Mouse (Mus musculus): Measurements from ENCODE around the gene Yod1. TPM values are rescaled to one million over a fixed set of nuclear protein-coding genes. Genes with fewer than 3 reads are reported as not detected.

The Yod1 gene
- 8.9 and 10.0 TPM in 2 replicates for polyA plus RNA-seq (2014; fragmentation: Nextera tagmentation; extraction: Ambion mirVana)

DNA sequence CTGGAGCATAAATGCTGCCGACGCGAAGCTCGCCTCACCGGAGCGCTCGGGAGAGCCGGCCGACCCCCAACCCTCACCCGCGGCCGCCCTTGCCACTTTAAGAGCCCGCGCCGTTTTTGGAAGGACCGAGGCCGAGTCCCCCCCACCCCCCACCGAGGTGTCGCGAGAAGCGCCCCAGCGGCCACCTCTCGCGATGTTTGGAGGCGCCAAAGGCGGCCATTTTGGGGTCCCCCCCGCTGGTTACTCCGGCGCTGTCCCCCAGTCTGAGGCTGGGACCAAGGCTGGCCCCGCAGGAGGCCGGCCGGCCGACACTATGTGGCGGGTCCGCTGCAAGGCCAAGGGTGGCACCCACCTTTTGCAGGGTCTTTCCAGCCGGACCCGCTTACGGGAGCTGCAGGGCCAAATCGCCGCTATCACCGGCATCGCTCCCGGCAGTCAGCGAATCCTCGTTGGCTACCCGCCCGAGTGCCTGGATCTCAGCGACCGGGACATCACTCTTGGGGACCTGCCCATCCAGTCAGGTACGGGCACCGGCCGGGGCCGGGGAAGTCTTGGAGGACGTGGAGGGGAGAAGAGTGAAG, at the start of gene Yod1:
TSS of gene Yod1 (plus strand) at position 37 of the 581 bp plus-strand sequence.
- ATAC-seq (peak; percentile 76), DNase-seq (ENCODE audit: low spot score) (peak; percentile 94)
- peak within 1 kb of the TSS; percentile 99 for H3K4me2 ChIP-seq (ENCODE audit: low read length)
- H3K9ac ChIP-seq (ENCODE audit: low read length): peak within 1 kb of the TSS; percentile 98
- WGBS: under 1% methylated on average over 54 of the region's 54 CpGs
- peak within 1 kb of the TSS; percentile 89 for H3K4me3 ChIP-seq (ENCODE audit: low read depth, low read length)
- no peaks in the 10 kb centered on the region for H3K27me3 ChIP-seq (replicated peaks; ENCODE audit: control insufficient read depth, insufficient read depth, low read length)
- peaks cover 9% of the 10 kb centered on the region for H3K4me1 ChIP-seq (ENCODE audit: control insufficient read depth, insufficient read depth, low read length)
- no peaks in the 10 kb centered on the region for H3K9me3 ChIP-seq (replicated peaks; ENCODE audit: control insufficient read depth, low read length)
- peak within 1 kb of the TSS; percentile 86 for H3K27ac ChIP-seq (ENCODE audit: low read depth, low read length)
- H3K36me3 ChIP-seq (ENCODE audit: control insufficient read depth, insufficient read depth, low read length): peaks cover 11% of the 10 kb centered on the region; the same call in 1 of the 2 replicates

DNA sequence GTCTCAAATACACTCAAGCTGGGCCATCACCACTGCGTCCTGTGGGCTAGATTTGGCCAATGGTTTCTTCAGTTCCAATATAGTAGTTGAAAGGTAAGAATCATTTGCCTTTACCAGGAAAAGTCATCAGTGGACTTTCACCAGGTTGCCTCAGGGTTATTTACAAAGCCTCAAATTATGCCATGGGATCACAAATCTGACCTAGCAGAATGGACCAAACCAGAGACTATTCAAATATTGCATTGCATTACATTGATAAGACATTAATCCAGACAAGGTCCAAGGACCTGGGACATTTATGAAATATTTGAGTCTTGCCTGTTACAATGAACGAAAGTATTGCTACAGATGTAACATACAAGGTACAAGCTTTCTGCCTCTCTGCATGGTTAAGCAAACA, 38.6 kb upstream of the Yod1 start:
- H3K9ac ChIP-seq (ENCODE audit: low read length): no peak overlapping the region
- DNase-seq (ENCODE audit: low spot score) (no peak), ATAC-seq (no peak)
- no peaks in the 10 kb centered on the region for H3K4me1 ChIP-seq (ENCODE audit: control insufficient read depth, insufficient read depth, low read length)
- H3K4me3 ChIP-seq (ENCODE audit: low read depth, low read length): no peak overlapping the region
- H3K4me2 ChIP-seq (ENCODE audit: low read length): no peak overlapping the region
- 84% methylated on average over 2 of the region's 2 CpGs for WGBS
- H3K27ac ChIP-seq (ENCODE audit: low read depth, low read length): no peak overlapping the region
- H3K9me3 ChIP-seq (replicated peaks; ENCODE audit: control insufficient read depth, low read length): no peaks in the 10 kb centered on the region
- no peaks in the 10 kb centered on the region for H3K36me3 ChIP-seq (ENCODE audit: control insufficient read depth, insufficient read depth, low read length)
- no peaks in the 10 kb centered on the region for H3K27me3 ChIP-seq (replicated peaks; ENCODE audit: control insufficient read depth, insufficient read depth, low read length)

DNA sequence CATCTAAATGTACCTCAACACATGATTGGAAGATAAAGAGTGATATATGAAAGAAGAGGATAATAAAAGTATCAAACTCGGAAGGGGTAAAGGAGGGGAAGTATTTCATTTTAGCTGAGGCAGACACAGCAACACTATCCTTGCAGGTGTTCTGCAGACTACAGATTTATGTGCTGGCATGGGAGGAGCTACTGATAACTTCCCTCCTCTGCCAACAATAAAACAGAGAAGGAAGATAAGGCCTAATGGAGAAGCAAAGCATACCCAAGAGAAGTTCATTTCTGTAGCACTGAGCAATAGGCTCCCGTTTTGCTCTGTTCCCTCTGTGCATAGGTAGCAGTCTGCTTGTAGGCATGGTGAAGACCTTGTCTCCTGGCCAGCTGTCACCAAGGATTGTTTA, 36.1 kb upstream of the Yod1 start:
- WGBS: 86% methylated on average over 2 of the region's 2 CpGs
- ATAC-seq: no peak
- H3K4me1 ChIP-seq (ENCODE audit: control insufficient read depth, insufficient read depth, low read length): no peaks in the 10 kb centered on the region
- no peak overlapping the region for H3K4me3 ChIP-seq (ENCODE audit: low read depth, low read length)
- H3K36me3 ChIP-seq (ENCODE audit: control insufficient read depth, insufficient read depth, low read length): no peaks in the 10 kb centered on the region
- H3K4me2 ChIP-seq (ENCODE audit: low read length): no peak overlapping the region
- no peaks in the 10 kb centered on the region for H3K9me3 ChIP-seq (replicated peaks; ENCODE audit: control insufficient read depth, low read length)
- H3K27me3 ChIP-seq (replicated peaks; ENCODE audit: control insufficient read depth, insufficient read depth, low read length): no peaks in the 10 kb centered on the region
- H3K27ac ChIP-seq (ENCODE audit: low read depth, low read length): no peak overlapping the region
- DNase-seq (ENCODE audit: low spot score): no peak
- no peak overlapping the region for H3K9ac ChIP-seq (ENCODE audit: low read length)

DNA sequence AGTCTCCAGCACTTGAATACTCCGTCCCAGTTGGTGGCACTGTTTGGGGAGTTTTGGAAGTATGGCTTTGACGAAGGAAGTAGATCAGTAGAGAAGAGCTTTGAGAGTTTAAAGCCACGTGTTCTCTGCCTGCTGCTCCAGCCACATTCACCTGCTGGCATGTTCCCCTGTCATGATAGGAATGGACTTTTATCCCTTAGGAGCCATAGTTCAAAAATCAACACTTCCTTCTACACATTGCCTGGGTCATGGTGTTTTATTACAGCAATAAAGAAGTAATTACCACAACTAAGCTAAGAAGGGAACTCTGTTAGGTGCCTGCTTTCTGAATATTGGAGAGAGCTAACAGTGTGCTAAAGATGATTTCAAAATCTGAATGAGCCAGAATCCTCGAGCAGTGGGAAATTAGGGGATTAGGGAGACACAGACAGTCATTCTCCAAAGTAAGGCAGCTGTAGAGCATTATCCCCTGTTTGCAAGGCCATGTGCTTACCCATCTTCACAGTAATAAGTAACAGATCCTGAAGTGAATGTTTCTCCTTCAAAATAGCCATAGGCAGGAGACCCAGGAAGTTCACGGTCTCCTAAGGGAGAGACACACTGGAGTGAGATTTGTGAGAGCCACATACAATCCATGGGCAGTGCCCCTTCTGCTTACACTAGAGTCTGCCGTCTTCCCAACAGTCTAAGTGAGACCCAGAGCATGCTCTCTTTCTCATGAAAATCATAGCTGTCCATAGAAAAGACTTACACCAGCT, 35.3 kb upstream of the Yod1 start:
- no peak overlapping the region for H3K27ac ChIP-seq (ENCODE audit: low read depth, low read length)

DNA sequence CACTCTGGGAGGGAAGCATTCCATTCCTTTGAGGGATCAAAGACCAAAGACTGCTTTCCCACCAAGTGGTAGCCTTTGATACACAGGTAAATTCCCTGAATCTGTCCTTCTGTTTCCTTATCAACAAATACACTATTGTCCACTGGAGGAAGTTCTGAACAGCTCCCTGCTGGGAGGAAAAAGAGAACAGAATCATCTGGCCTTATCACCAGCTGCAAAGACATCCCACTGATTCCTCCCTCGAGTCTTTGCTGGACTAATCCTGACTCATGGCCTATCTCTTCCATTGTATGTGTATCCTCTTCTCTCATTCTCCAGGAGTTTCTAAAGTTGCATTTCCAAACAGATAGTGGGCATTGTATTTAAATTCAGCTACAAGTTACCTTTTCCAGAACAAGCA, 33.2 kb upstream of the Yod1 start:
- 27% methylated on average over 1 of the region's 1 CpGs for WGBS
- Histone ChIP-seq H3K9ac (ENCODE audit: low read length) (no peak overlapping the region), H3K4me2 (ENCODE audit: low read length) (no peak overlapping the region), H3K36me3 (ENCODE audit: control insufficient read depth, insufficient read depth, low read length) (no peaks in the 10 kb centered on the region), H3K4me1 (ENCODE audit: control insufficient read depth, insufficient read depth, low read length) (no peaks in the 10 kb centered on the region), H3K27ac (ENCODE audit: low read depth, low read length) (no peak overlapping the region), H3K27me3 (replicated peaks; ENCODE audit: control insufficient read depth, insufficient read depth, low read length) (no peaks in the 10 kb centered on the region), H3K4me3 (ENCODE audit: low read depth, low read length) (no peak overlapping the region), H3K9me3 (replicated peaks; ENCODE audit: control insufficient read depth, low read length) (no peaks in the 10 kb centered on the region)
- ATAC-seq: no peak
- DNase-seq (ENCODE audit: low spot score): no peak

More for the DNA sequence above, 35.3 kb upstream of the Yod1 start:
- H3K27me3 ChIP-seq (replicated peaks; ENCODE audit: control insufficient read depth, insufficient read depth, low read length): no peaks in the 10 kb centered on the region
- no peaks in the 10 kb centered on the region for H3K4me1 ChIP-seq (ENCODE audit: control insufficient read depth, insufficient read depth, low read length)
- 75% methylated on average over 6 of the region's 6 CpGs for WGBS
- DNase-seq (ENCODE audit: low spot score) (no peak), ATAC-seq (no peak)
- H3K9me3 ChIP-seq (replicated peaks; ENCODE audit: control insufficient read depth, low read length): no peaks in the 10 kb centered on the region
- no peak overlapping the region for H3K9ac ChIP-seq (ENCODE audit: low read length)
- no peak overlapping the region for H3K4me3 ChIP-seq (ENCODE audit: low read depth, low read length)
- no peak overlapping the region for H3K4me2 ChIP-seq (ENCODE audit: low read length)
- H3K36me3 ChIP-seq (ENCODE audit: control insufficient read depth, insufficient read depth, low read length): no peaks in the 10 kb centered on the region

DNA sequence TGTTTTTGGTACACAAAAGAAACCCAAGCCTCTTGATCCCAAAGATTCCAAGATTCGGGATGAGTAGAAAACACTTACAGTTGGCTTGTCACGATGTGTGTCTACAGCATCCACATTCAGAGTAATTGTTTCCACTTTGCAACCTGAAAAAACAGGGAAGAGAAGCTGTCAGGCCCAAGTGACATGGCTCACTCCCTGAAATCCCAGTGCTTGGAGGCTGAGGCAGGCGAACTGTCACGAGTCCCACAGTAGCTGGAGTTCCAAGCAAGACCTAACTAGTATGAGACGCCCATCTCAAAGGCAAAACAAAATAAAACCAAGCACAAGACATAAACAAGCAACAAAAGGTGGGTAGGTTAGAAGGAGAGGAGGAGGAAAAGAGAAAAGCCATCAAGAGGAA, 18.5 kb upstream of the Yod1 start:
- Histone ChIP-seq H3K27me3 (replicated peaks; ENCODE audit: control insufficient read depth, insufficient read depth, low read length) (no peaks in the 10 kb centered on the region), H3K9ac (ENCODE audit: low read length) (no peak overlapping the region), H3K27ac (ENCODE audit: low read depth, low read length) (no peak overlapping the region), H3K4me1 (ENCODE audit: control insufficient read depth, insufficient read depth, low read length) (no peaks in the 10 kb centered on the region), H3K9me3 (replicated peaks; ENCODE audit: control insufficient read depth, low read length) (no peaks in the 10 kb centered on the region), H3K36me3 (ENCODE audit: control insufficient read depth, insufficient read depth, low read length) (peaks cover 66% of the 10 kb centered on the region), H3K4me2 (ENCODE audit: low read length) (no peak overlapping the region), H3K4me3 (ENCODE audit: low read depth, low read length) (no peak overlapping the region)
- DNase-seq (ENCODE audit: low spot score): no peak
- WGBS: 91% methylated on average over 5 of the region's 5 CpGs
- no peak for ATAC-seq

DNA sequence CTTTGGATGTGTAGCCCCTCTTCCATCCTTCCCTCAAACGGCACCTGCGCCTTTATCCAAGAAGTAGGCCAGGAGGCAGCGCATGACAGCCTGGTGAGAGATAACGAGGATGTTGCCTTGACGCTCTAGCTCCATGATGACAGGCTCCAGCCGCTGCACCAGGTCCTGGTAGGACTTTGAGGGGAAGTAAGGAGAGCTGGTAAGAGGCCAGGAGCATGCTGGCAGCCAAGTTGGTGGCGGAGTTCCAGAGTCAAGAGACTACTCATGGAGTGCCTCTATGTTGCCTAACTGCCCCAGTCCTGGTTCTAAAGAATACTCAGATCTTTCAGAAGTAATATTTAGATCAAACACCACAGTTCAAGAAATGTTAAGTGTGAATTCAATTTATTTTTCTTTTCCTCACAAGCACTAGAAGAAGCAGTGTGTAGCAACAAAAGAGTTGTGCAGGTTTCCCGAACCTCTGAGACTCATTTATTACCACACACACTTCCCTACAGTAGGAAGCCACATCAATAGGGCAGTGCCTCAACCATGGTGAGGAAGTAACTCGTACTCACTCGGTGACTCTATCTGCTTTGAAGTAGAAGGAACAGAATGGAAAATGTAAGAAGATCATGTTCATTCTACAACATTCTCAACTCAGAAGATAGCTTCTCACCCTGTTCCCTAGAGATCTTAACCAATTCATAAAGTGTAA, 17.0 kb upstream of the Yod1 start:
- WGBS: 87% methylated on average over 10 of the region's 10 CpGs
- no peak for ATAC-seq

DNA sequence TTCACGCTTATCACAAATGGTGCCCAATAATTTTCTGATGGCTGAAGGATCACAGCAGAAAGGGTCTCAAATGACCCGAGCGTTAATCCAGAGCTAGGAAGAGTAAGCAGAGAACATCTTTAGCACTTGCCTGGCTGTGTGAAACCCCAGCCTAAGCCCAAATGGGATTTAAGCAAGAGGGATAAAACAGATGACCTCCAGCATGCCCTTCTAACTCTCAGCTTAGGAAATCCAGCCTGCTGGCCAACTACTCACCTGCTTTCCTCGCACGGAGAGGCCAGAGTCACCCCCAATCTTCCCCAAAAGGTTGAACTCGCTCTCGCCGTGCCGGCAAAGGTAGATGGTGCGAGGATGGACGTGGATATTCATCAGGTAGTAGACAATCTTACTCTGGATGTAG, 15.2 kb upstream of the Yod1 start:
- H3K4me1 ChIP-seq (ENCODE audit: control insufficient read depth, insufficient read depth, low read length): no peaks in the 10 kb centered on the region
- ATAC-seq (no peak), DNase-seq (ENCODE audit: low spot score) (no peak)
- H3K9ac ChIP-seq (ENCODE audit: low read length): no peak overlapping the region
- H3K27ac ChIP-seq (ENCODE audit: low read depth, low read length): no peak overlapping the region
- H3K4me3 ChIP-seq (ENCODE audit: low read depth, low read length): no peak overlapping the region
- no peaks in the 10 kb centered on the region for H3K27me3 ChIP-seq (replicated peaks; ENCODE audit: control insufficient read depth, insufficient read depth, low read length)
- no peaks in the 10 kb centered on the region for H3K9me3 ChIP-seq (replicated peaks; ENCODE audit: control insufficient read depth, low read length)
- WGBS: 96% methylated on average over 11 of the region's 11 CpGs
- H3K36me3 ChIP-seq (ENCODE audit: control insufficient read depth, insufficient read depth, low read length): peaks cover 89% of the 10 kb centered on the region
- no peak overlapping the region for H3K4me2 ChIP-seq (ENCODE audit: low read length)

More for the DNA sequence above, 17.0 kb upstream of the Yod1 start:
- Histone ChIP-seq H3K9ac (ENCODE audit: low read length) (no peak overlapping the region), H3K4me3 (ENCODE audit: low read depth, low read length) (no peak overlapping the region), H3K4me2 (ENCODE audit: low read length) (no peak overlapping the region), H3K27me3 (replicated peaks; ENCODE audit: control insufficient read depth, insufficient read depth, low read length) (no peaks in the 10 kb centered on the region), H3K4me1 (ENCODE audit: control insufficient read depth, insufficient read depth, low read length) (no peaks in the 10 kb centered on the region), H3K36me3 (ENCODE audit: control insufficient read depth, insufficient read depth, low read length) (peaks cover 80% of the 10 kb centered on the region), H3K27ac (ENCODE audit: low read depth, low read length) (no peak overlapping the region), H3K9me3 (replicated peaks; ENCODE audit: control insufficient read depth, low read length) (no peaks in the 10 kb centered on the region)
- DNase-seq (ENCODE audit: low spot score): no peak

DNA sequence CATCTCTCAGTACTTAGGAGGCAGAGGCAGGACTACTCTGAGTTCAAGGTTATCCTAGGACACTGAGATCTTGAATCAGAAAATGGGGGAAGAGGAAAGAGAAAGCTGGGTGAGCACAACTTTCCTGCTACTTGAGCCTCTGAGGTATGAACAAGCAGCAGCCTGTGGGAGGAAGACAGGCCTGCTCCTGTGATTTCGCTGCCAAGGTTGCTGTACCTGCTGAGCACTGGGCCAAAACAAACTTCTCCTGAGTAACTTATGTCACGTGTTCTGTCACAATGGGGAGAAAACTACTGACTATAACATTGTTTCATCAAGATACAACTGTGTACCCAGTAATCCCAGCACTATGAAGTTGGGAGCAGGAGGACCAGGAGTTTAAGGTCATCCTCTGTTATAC, 13.5 kb upstream of the Yod1 start:
- Histone ChIP-seq H3K9ac (ENCODE audit: low read length) (no peak overlapping the region), H3K4me1 (ENCODE audit: control insufficient read depth, insufficient read depth, low read length) (no peaks in the 10 kb centered on the region), H3K4me2 (ENCODE audit: low read length) (no peak overlapping the region), H3K36me3 (ENCODE audit: control insufficient read depth, insufficient read depth, low read length) (peaks cover 81% of the 10 kb centered on the region), H3K27me3 (replicated peaks; ENCODE audit: control insufficient read depth, insufficient read depth, low read length) (no peaks in the 10 kb centered on the region), H3K4me3 (ENCODE audit: low read depth, low read length) (no peak overlapping the region), H3K9me3 (replicated peaks; ENCODE audit: control insufficient read depth, low read length) (no peaks in the 10 kb centered on the region), H3K27ac (ENCODE audit: low read depth, low read length) (no peak overlapping the region)
- no peak for ATAC-seq
- 91% methylated on average over 2 of the region's 2 CpGs for WGBS
- no peak for DNase-seq (ENCODE audit: low spot score)
